Mouse (Mus musculus): ENCODE results near the gene Hcn3.

Gene Hcn3

DNA sequence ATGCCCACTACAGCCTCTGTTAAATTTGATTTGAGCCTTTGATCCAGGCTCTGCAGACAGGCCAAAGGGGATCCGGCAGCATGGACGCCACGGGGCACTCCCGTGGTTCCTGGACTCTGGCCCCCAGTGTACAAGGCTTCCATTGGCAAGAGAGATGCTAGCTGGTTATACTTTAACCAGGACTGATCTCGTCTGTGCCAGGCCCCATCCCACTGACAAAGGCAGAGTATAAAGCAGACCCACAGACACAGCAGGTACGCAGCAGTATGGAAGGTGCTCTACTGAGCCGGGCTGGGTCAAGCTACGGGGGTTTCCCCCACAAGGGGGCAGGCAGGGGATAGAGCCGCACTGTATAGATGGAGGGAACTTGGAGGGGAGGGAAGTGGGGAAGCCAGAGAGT, 23.6 kb downstream of the Hcn3 start:
- DNase-seq: peak; percentile 95

DNA sequence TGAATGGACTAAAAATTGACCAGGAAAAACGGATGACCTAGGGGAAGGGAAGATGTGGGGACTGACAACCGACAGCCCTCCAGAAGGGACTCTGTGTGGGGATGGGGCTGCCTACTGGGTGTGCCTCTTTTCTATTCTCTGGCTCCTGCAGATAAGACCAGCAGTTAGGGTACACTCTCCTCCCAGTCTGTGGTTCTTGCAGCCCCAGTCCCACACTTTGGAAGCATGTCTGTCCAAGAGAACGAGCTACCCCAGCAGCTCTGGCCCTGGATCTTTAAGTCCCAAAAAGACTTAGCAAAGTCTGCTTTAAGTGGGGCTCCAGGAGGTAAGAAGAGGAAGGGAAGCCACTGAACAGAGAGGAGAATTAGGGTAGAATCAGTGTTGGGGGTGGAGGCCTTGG, 24.0 kb downstream of the Hcn3 start, which contains the start of gene Pklr:
TSS of gene Pklr (plus strand) at position 185 of the 400 bp plus-strand sequence.
- DNase-seq: no peak

- no peak for DNase-seq
Observed at GRCm38 (mm10) chr3:89133752-89134151, 26.2 kb downstream of the Hcn3 start.

DNA sequence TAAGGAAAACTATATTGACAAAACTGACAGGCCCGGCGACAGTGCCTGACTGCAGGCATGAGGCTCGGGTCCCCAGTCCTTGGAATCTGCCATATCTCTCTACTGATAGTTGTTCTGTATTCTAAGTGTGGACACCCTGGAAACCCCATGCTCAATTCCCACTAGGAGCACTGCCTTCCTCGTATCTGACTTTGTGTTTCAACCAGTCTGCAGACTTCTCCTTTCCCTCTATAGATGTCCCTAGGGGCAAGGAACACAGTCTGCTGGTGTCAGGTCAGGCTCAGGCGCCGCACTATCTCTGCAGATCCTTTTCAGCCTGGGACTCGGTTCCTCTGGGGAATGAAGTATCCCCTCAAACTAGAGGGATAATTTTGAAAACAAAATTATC, 26.9 kb downstream of the Hcn3 start:
- no peak for DNase-seq

- no peak for DNase-seq
Observed at GRCm38 (mm10) chr3:89132285-89133062, 27.5 kb downstream of the Hcn3 start.

GRCm38 (mm10) chr3:89131816-89132215, 28.2 kb downstream of the Hcn3 start:
- no peak for DNase-seq

DNA sequence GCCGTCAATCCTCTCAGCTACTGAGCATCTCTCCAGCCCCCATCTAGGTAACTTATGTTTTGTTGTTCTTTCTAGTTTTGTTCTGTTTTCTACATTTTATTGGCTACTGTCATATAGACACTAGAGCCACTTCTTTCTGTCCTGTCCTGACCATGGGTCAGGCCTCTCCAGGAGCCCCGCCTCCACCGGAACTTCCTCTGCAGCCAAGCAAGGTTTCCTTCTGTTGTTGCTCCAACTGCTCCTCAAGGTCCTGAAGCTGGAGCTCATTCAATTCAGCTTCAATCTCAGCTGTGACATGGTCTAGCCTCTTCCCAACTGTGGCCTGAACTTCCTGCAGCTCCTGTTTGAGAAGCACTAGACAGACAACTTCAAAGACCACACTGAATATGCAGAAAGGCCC, 30.1 kb downstream of the Hcn3 start:
- no peak for DNase-seq

DNA sequence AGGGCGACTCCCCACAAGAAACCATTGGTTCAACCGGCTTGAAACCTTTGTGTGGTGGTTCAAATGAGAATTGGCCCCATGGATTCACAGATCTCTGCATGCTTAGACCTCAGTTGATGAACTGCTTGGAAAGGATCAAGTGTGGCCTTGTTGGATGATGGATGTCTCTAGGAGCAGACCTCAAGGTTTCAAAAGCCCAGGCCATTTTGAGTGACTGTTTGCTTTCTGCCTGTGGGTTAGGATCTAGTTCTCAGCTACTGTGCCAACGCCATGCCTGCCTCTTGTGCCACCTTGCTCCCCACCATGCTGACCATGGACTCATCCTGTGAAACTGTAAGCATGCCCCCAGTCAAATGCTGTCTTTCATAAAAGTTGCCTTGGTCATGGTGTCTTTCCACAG, 34.0 kb downstream of the Hcn3 start:
- DNase-seq: no peak

- no peak for DNase-seq
Observed at GRCm38 (mm10) chr3:89124241-89124640, 35.8 kb downstream of the Hcn3 start.

- DNase-seq: no peak
Observed at GRCm38 (mm10) chr3:89123313-89123712, 36.7 kb downstream of the Hcn3 start.

DNA sequence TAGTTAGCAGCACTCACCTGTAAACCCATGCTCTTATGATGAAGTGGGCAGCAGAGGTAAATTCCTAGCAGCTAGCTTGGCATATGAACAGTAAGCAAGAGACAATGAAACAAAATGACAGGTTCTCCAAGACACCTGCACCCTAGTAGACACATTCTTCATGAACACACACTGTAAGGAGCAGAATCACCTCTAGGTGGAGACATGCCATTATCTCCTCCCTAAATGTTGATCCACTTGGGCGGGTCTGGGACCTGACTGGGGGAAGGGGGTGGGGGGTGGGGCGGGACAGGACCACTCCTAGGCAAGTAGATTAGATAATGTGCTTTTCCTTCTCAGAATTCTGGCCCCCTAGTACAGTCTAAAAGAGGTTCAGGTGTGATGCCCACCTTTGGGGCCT, 44.5 kb downstream of the Hcn3 start:
- peak; percentile 71 for DNase-seq

- peak; percentile 67 for DNase-seq
Observed at GRCm38 (mm10) chr3:89113058-89113457, 46.9 kb downstream of the Hcn3 start.

DNA sequence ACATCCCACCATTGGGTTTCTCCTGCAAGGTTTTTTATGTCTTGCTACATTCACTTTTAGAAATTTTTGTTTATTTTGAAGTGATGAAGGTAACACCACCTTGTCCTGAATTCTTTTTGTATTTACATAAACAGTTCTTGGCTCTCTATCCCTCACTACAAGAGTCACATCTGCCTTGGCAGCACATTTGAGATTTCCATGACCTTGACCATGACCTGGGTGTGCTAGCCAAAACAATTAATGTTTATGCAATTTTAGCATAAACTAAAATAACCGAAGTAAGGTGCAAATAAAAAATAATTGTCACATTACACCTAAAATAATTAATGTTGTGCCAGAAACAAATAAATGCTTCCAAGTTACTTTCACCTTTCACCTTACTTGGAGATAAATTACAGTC, 51.9 kb downstream of the Hcn3 start:
- no peak for DNase-seq

GRCm38 (mm10) chr3:89107545-89107944, 52.5 kb downstream of the Hcn3 start:
- no peak for DNase-seq

GRCm38 (mm10) chr3:89106881-89107280, 53.1 kb downstream of the Hcn3 start:
- no peak for DNase-seq

GRCm38 (mm10) chr3:89103291-89103595, 56.8 kb downstream of the Hcn3 start:
- no peak for DNase-seq

GRCm38 (mm10) chr3:89102495-89103290, 57.3 kb downstream of the Hcn3 start:
- DNase-seq: no peak

DNA sequence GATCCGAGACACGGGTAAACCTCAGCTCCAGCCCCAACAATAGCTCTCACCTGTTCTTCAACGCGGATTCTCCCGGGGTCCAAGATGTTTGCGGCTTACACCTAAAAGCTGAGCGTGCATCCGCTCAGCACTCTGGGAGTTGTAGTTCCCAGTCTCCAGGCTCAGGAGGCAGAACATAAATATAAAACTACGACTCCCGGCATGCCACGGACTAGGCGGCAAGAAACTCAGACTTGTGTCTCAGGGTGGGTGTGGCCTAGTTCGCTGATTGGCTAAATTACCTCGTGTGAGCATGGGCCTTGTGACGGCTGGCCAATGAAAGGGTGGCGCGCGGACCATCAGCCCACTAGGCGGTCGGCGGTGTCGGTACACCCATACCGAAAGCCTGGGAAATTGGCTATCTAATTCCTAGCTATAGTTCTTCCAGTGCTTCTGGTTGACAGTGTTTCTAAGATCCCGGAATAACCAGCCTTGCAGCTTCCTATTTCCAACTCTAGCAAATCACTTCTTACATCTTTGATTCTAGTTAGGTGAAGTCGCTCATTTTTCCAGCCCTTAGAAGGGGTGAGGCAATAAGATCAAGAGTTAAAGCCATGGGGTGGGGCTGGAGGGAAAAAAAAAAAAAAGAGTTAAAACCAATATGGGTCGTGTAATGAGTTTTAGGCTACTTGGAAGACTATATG, 58.0 kb downstream of the Hcn3 start, which contains the start of gene Fdps:
TSS of gene Fdps (minus strand) at position 148 of the 683 bp plus-strand sequence.
- peak; percentile 99 for DNase-seq

DNA sequence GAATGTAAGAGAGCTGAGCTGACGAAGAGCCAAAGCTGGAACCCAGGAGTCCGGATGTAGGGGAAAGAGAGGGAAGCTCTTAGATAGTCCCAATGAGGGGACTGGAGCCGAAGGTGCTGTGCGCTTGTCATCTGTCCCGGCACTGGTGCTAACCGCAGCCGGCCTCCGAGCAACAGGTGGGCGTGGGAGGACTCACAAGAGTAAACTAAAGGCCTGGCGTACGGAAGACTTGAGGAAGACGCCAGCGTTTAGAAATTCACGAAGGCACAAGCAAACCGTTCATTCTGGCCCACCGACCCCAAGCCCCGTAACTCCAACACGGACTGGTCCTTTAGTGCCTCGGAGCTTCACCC, 58.6 kb downstream of the Hcn3 start:
- no peak for DNase-seq

- DNase-seq: no peak
Observed at GRCm38 (mm10) chr3:89100811-89101210, 59.2 kb downstream of the Hcn3 start, which contains the start of gene Gm43738. Gene Gm43738, minus strand, starts transcription at chr3:89101099.
